Mouse (Mus musculus): ENCODE results near the gene Rp9.

The Rp9 gene

DNA sequence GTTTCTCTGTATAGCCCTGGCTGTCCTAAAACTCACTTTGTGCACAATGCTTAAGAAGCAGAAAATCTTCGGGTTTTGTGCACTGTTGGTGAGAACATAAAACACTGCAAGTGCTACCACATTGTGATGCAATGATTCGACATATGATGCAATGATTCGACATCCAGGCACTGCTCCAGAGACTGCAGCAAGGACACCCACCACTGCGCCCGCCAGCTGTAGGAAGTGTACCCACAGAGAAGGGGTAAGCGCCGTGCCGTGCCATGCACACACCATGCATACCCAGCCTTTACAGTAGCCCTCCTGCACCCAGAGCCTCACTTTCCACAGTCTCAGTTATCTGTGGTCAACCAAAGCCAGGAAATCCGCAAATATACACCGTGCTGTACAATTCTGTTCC lies 102.9 kb downstream of the Rp9 start:
- no peak for DNase-seq (ENCODE audit: low read depth, low spot score)

DNA sequence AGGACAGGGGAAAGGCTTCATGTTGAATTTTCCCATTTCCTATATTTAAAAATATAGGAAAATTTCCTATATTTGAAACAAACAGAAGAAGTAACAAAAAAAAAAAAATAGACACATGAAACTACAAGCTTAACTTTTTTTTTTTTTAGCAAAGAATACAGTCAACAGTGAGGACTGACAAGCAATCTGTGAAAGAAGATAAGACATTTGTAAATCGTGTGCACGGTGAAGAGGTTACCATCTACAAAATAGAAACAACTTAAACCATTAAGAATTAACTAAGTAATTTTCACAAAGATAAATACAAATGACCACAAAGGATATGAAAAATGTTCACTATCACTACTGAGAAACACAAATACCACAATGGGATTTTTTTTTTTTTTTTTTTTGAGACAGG lies 103.3 kb downstream of the Rp9 start:
- DNase-seq (ENCODE audit: low read depth, low spot score): no peak
